Mouse (Mus musculus) embryonic fibroblast, embryonic 13.5 days (primary cell): Measurements from ENCODE around the gene Mllt6.

Experiments
- CTCF ChIP-seq: IDR thresholded peaks from 2 replicates; pipeline ENCODE4 v1.5.1; 2011; ENCODE audit warnings: mild to moderate bottlenecking, control low read depth, low read length, moderate library complexity, borderline replicate concordance; ENCODE audit not compliant: insufficient read depth
- POLR2A ChIP-seq: IDR thresholded peaks from 2 replicates; pipeline ENCODE4 v1.6.1; 2011; ENCODE audit warnings: low read depth, mild to moderate bottlenecking, control low read depth, low read length, moderate library complexity

DNA sequence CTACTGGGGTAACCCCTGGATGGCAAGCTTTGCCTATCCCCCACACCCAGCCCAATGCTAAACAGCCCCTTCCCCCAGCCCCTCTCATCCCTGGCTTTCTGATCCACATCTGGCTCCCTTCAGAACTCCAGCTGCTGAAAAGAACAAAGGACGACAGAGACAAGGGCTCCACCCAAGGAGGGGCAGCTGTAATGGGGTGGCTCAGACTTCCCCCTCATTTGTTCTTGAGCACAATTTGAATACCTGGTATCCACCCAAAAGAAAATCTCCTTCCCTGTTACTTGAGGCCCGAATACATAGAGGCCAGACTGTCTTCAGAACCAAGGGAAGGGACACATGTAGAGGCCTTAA lies 7.9 kb downstream of the Mllt6 start:
- TF ChIP-seq POLR2A (no peak), CTCF (no peak)
